Mouse (Mus musculus): Measurements from ENCODE around the gene Gm281. TPM values are rescaled to one million over a fixed set of nuclear protein-coding genes. Genes with fewer than 3 reads are reported as not detected.
"Not testable (repeated sequence)": the region's sequence is repeated elsewhere in the genome, so short reads cannot be mapped to it uniquely, and the experiment has no call there.

Gene Gm281
- 0.14 TPM in 1 of 2 replicates, not detected in the other for polyA plus RNA-seq (2015; fragmentation: Nextera tagmentation; extraction: Ambion mirVana)

DNA sequence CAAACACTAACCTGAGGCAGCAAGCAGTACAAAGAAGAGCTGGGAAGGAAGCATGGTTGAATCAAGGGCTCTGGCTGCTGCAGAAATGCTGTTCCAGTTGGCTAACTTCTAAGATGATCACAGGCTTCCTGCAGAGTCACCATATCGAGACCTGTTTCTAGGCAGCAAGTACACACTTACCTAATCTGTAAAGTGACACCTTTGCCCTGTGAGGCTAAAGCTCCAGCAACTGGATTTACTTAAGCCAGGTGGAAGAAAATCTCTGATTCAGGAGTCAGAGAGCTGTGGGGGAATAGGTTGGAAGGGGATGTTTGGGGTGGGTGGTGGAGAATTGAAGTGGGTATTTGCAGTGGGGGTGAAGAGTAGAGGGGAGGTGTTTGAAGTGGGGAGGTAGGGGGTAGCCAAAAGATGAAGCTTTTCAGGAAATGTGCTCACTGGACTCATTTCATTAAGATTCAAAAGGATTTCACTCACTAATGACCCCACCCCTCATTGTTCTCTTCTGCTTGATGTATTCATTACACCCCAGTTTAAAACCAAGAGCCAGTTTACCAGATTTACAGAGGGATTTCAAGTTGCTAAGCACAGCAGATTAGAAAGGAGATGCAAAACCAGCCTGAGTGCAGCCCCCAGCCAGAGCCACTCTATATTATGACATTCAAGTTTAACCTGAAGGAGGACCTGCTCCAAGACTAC lies at the start of gene Gm281:
Gene Gm281 (minus strand): TSS at position 92 of the 696 bp plus-strand sequence.
- WGBS: 10% methylated on average over 1 of the region's 1 CpGs
- Histone ChIP-seq H3K9ac (replicated peaks; ENCODE audit: low read depth, low read length) (no peak within 1 kb of the TSS), H3K4me2 (ENCODE audit: low read length) (no peak within 1 kb of the TSS), H3K27me3 (replicated peaks; ENCODE audit: control insufficient read depth, insufficient read depth, low read length) (no peaks in the 10 kb centered on the region), H3K4me1 (replicated peaks; ENCODE audit: control insufficient read depth, insufficient read depth, low read length) (no peaks in the 10 kb centered on the region), H3K27ac (ENCODE audit: low read length) (no peak within 1 kb of the TSS), H3K9me3 (ENCODE audit: control insufficient read depth, low read length) (no peaks in the 10 kb centered on the region), H3K4me3 (replicated peaks; ENCODE audit: low read length) (no peak within 1 kb of the TSS), H3K36me3 (ENCODE audit: control insufficient read depth, insufficient read depth) (no peaks in the 10 kb centered on the region)
- ATAC-seq: no peak

DNA sequence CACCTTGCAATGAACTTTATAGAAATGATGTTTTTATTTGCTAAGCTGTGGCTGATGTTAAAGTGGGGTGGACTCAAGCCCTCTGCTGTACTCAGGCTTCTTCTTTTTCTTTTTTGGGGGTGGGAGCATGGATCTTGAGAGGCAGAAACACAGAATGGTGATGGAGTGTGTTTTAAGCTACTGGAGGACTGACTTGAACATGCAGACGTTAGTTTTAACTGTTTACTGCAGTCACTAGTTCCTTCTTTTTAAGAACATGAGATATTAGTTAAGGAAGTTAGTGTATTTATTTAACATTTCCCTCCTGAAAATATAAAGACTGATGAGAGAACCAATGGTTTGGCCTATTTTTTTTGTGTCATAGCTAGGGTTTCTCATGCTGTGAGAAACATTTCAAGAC lies 49.2 kb upstream of the Gm281 start:
- Histone ChIP-seq H3K4me2 (ENCODE audit: low read length) (no peak overlapping the region), H3K36me3 (ENCODE audit: control insufficient read depth, insufficient read depth) (no peaks in the 10 kb centered on the region), H3K9me3 (ENCODE audit: control insufficient read depth, low read length) (no peaks in the 10 kb centered on the region), H3K9ac (replicated peaks; ENCODE audit: low read depth, low read length) (no peak overlapping the region), H3K4me3 (replicated peaks; ENCODE audit: low read length) (no peak overlapping the region), H3K27me3 (replicated peaks; ENCODE audit: control insufficient read depth, insufficient read depth, low read length) (no peaks in the 10 kb centered on the region), H3K4me1 (replicated peaks; ENCODE audit: control insufficient read depth, insufficient read depth, low read length) (peaks cover 12% of the 10 kb centered on the region), H3K27ac (ENCODE audit: low read length) (no peak overlapping the region)
- ATAC-seq: no peak
- 86% methylated on average over 1 of the region's 1 CpGs for WGBS

DNA sequence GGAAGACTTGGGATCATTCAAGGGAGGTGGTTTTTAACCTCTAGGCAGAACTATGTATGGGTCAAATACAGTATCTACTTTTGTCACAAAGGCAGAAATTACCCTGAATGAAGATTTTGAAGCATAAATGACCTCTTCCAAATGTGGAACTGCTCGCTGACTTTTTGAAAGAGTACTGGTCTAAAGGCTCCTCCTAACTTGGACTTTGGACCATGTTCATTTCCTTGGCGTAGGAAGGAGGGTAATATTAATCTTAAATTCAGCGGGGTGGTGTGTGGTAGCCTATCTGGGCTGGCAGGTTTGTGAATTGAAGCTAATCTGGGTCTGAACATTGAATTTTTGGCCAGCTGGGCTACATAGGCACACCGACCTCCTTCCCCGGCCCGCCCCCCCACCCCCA lies 48.2 kb upstream of the Gm281 start:
- H3K9ac ChIP-seq (replicated peaks; ENCODE audit: low read depth, low read length): no peak overlapping the region
- H3K4me2 ChIP-seq (ENCODE audit: low read length): no peak overlapping the region
- no peaks in the 10 kb centered on the region for H3K36me3 ChIP-seq (ENCODE audit: control insufficient read depth, insufficient read depth)
- H3K4me1 ChIP-seq (replicated peaks; ENCODE audit: control insufficient read depth, insufficient read depth, low read length): peaks cover 15% of the 10 kb centered on the region
- WGBS: 82% methylated on average over 6 of the region's 6 CpGs
- H3K27ac ChIP-seq (ENCODE audit: low read length): no peak overlapping the region
- H3K27me3 ChIP-seq (replicated peaks; ENCODE audit: control insufficient read depth, insufficient read depth, low read length): no peaks in the 10 kb centered on the region
- no peak for ATAC-seq
- no peak overlapping the region for H3K4me3 ChIP-seq (replicated peaks; ENCODE audit: low read length)
- no peaks in the 10 kb centered on the region for H3K9me3 ChIP-seq (ENCODE audit: control insufficient read depth, low read length)

DNA sequence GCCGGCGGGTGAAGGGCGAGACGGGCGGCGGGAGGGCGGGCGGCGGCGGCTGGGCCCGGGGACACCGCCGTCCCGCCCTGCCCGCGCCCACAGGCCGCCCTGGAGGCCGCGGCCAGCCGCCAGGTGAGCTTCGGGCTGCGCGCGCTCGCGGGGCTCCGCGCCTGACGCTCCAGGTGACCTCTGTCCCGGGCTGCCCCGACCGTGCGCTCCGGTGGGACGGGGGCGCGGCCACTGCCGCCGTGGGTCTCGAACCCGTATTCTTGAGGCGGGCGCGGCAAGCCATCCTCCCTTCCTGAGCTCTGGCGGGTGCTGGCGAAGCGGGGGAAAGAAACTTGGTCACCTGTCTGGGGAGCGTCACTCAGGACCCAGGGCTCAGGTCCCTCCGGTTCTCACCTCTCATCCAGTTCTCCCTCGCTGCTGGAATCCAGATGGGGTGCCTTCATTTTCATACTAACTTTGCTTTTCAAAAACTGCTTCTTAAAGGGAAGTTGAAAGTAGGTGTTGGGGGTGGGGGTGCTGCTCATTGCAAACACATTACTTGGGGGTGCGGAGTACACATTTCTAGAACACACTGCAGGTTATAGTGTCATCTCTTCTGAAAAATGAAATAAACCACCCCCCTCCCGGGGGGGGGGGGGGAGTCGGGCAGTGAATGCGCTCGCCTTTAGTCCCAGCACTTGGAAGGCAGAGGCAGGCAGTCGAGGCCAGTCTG lies 47.3 kb upstream of the Gm281 start, which contains the start of the genes Atxn7 and Thoc7:
Gene Atxn7 (plus strand): TSS at position 40 of the 712 bp plus-strand sequence.
Gene Thoc7 (minus strand): TSS at position 452 of the 712 bp plus-strand sequence.
- Histone ChIP-seq H3K27me3 (replicated peaks; ENCODE audit: control insufficient read depth, insufficient read depth, low read length) (no peaks in the 10 kb centered on the region), H3K4me1 (replicated peaks; ENCODE audit: control insufficient read depth, insufficient read depth, low read length) (peaks cover 15% of the 10 kb centered on the region), H3K36me3 (ENCODE audit: control insufficient read depth, insufficient read depth) (no peaks in the 10 kb centered on the region), H3K4me3 (replicated peaks; ENCODE audit: low read length) (peak within 1 kb of the TSS; percentile 93), H3K9ac (replicated peaks; ENCODE audit: low read depth, low read length) (peak within 1 kb of the TSS; percentile 99), H3K27ac (ENCODE audit: low read length) (peak within 1 kb of the TSS; percentile 87), H3K4me2 (ENCODE audit: low read length) (peak within 1 kb of the TSS; percentile 74), H3K9me3 (ENCODE audit: control insufficient read depth, low read length) (no peaks in the 10 kb centered on the region)
- 3% methylated on average over 28 of the region's 56 CpGs for WGBS
- peak; percentile 26 for ATAC-seq

DNA sequence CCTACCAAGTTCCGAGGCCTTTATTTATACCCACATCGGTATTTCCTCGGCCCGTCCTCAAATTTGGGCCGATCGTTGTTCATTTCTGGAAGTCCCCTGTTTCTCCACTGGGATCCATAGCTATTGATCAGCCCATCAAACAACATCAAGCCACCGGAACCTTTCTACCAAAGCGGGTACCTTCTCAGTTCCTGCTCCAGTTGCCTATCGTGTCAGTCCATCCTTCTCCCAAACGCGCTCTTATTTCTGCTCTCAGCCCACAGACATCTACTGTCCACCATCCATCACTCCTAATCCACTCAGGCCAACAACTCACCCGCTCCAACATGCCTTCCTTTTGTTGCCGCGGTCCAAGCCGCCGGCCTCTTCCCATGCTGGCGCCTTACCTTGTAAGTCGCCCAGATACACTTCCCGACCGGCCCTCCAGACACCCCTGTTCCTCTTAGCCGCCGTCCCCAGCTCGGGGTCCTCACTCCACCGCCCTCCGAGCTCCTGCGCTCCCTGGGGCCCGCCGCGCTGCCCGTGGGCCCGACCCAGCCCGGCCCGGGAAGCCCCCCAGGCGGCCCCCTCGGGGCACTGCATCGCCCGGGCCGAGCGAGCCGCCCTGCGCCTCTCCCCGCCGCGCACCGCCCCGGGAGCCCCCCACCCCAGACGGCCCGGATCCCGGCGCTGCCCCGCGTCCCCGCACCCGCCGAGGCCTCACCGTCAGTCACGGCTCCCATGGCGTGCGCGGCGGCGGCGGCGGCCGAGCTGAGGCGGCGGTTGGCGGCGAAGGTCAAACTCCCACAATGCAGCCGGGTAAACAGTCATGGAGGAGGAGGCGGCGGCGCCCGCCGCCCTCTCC lies 46.4 kb upstream of the Gm281 start:
- Histone ChIP-seq H3K4me3 (replicated peaks; ENCODE audit: low read length) (peak overlapping the region; percentile 93), H3K9ac (replicated peaks; ENCODE audit: low read depth, low read length) (peak overlapping the region; percentile 99), H3K4me2 (ENCODE audit: low read length) (peak overlapping the region; percentile 59), H3K36me3 (ENCODE audit: control insufficient read depth, insufficient read depth) (0 out of 2 replicates have a peak, but pooled peaks cover 1% of the 10 kb centered on the region), H3K4me1 (replicated peaks; ENCODE audit: control insufficient read depth, insufficient read depth, low read length) (peaks cover 15% of the 10 kb centered on the region), H3K27me3 (replicated peaks; ENCODE audit: control insufficient read depth, insufficient read depth, low read length) (no peaks in the 10 kb centered on the region), H3K27ac (ENCODE audit: low read length) (peak overlapping the region; percentile 87), H3K9me3 (ENCODE audit: control insufficient read depth, low read length) (no peaks in the 10 kb centered on the region)
- peak; percentile 88 for ATAC-seq
- WGBS: under 1% methylated on average over 61 of the region's 75 CpGs

DNA sequence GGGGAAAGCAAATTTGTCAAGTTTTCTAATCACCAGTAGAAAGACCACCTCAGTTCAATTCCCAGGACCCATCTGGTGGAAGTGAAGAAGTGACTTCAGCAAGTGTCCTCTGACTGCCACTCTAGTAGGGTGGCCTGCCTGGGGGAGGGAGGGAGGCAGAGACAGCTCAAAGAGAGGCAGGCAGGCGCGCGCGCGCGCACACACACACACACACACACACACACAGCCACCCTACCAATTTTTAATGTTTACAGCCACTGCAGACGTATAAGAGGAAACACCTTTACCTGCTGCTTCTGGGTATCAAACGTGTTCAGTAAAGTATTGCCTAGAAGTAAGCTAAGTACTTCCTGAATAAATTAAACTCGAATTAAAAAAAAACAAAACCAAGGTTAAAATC lies 45.8 kb upstream of the Gm281 start:
- under 1% methylated on average over 9 of the region's 9 CpGs for WGBS
- H3K4me1 ChIP-seq (replicated peaks; ENCODE audit: control insufficient read depth, insufficient read depth, low read length): peaks cover 15% of the 10 kb centered on the region
- 0 out of 2 replicates have a peak, but pooled peaks cover 3% of the 10 kb centered on the region for H3K36me3 ChIP-seq (ENCODE audit: control insufficient read depth, insufficient read depth)
- H3K4me3 ChIP-seq (replicated peaks; ENCODE audit: low read length): peak overlapping the region; percentile 93
- peak overlapping the region; percentile 99 for H3K9ac ChIP-seq (replicated peaks; ENCODE audit: low read depth, low read length)
- peak overlapping the region; percentile 87 for H3K27ac ChIP-seq (ENCODE audit: low read length)
- H3K9me3 ChIP-seq (ENCODE audit: control insufficient read depth, low read length): no peaks in the 10 kb centered on the region
- H3K27me3 ChIP-seq (replicated peaks; ENCODE audit: control insufficient read depth, insufficient read depth, low read length): no peaks in the 10 kb centered on the region
- H3K4me2 ChIP-seq (ENCODE audit: low read length): peak overlapping the region; percentile 59
- peak; percentile 61 for ATAC-seq

DNA sequence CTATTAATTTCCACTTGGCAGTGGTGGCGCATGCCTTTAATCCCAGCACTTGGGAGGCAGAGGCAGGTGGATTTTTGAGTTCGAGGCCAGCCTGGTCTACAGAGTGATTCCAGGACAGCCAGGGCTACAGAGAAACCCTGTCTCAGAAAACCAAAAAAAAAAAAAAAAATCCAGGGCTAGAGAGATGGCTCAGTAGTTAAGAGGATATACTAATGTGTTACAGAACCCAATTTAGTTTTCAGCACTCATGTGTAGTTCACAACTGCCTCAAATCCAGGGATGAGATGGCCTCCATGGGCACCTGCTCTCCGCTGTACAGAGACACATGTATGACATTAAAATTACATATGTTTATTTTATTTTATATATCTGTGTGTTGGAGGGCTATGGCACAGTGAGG lies 37.9 kb upstream of the Gm281 start:
- not testable (repeated sequence) for H3K4me2 ChIP-seq (ENCODE audit: low read length); H3K27ac ChIP-seq (ENCODE audit: low read length); H3K9me3 ChIP-seq (ENCODE audit: control insufficient read depth, low read length); H3K9ac ChIP-seq (replicated peaks; ENCODE audit: low read depth, low read length); ATAC-seq; H3K4me3 ChIP-seq (replicated peaks; ENCODE audit: low read length); H3K27me3 ChIP-seq (replicated peaks; ENCODE audit: control insufficient read depth, insufficient read depth, low read length); H3K4me1 ChIP-seq (replicated peaks; ENCODE audit: control insufficient read depth, insufficient read depth, low read length)
- WGBS: 99% methylated on average over 3 of the region's 3 CpGs
- H3K36me3 ChIP-seq (ENCODE audit: control insufficient read depth, insufficient read depth): peaks cover 34% of the 10 kb centered on the region

DNA sequence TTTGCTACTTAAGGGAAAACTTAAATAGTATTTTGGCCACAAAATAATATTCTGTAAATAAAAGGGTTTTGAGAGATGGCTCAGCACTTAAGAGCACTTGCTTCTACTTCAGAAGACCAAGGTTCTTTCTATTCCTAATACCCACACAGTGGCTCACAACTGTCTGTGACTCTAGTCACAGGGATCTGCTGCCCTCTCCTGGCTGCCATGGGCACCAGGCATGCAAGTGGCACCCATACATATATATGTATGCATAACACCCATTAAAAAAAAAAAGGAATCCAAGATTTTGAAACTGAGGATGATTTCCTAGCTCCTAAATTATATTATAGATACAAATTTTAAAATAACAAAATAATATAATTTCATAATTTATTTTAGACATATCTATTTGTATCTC lies 36.1 kb upstream of the Gm281 start:
- no peaks in the 10 kb centered on the region for H3K9me3 ChIP-seq (ENCODE audit: control insufficient read depth, low read length)
- H3K4me1 ChIP-seq (replicated peaks; ENCODE audit: control insufficient read depth, insufficient read depth, low read length): no peaks in the 10 kb centered on the region
- no peaks in the 10 kb centered on the region for H3K27me3 ChIP-seq (replicated peaks; ENCODE audit: control insufficient read depth, insufficient read depth, low read length)
- ATAC-seq: peak; percentile 80
- no peak overlapping the region for H3K27ac ChIP-seq (ENCODE audit: low read length)
- H3K9ac ChIP-seq (replicated peaks; ENCODE audit: low read depth, low read length): no peak overlapping the region
- H3K4me2 ChIP-seq (ENCODE audit: low read length): no peak overlapping the region
- no peak overlapping the region for H3K4me3 ChIP-seq (replicated peaks; ENCODE audit: low read length)
- peaks cover 31% of the 10 kb centered on the region for H3K36me3 ChIP-seq (ENCODE audit: control insufficient read depth, insufficient read depth)

DNA sequence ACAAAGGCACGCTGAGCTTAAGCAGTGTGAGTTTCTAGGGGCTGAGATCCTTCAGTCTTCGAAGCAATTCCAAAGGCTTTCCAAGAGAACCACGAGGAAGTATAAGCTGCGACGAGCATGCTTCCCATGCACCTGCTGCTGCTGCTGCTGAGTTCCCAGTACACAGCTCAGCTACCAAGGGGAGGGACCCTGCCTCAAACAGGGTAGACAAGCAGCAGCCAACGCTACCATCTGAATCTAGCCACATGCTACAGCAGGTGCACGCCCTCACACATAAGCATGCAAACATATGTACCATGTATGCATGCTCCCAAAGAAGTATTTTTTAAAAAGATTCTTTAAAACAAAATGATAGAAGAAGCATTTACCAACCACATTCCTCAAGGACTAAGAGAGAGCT lies 34.1 kb upstream of the Gm281 start:
- no peaks in the 10 kb centered on the region for H3K9me3 ChIP-seq (ENCODE audit: control insufficient read depth, low read length)
- H3K27ac ChIP-seq (ENCODE audit: low read length): no peak overlapping the region
- no peak overlapping the region for H3K9ac ChIP-seq (replicated peaks; ENCODE audit: low read depth, low read length)
- no peaks in the 10 kb centered on the region for H3K4me1 ChIP-seq (replicated peaks; ENCODE audit: control insufficient read depth, insufficient read depth, low read length)
- H3K4me3 ChIP-seq (replicated peaks; ENCODE audit: low read length): no peak overlapping the region
- 72% methylated on average over 7 of the region's 7 CpGs for whole genome bisulfite sequencing
- no peaks in the 10 kb centered on the region for H3K27me3 ChIP-seq (replicated peaks; ENCODE audit: control insufficient read depth, insufficient read depth, low read length)
- peak; percentile 55 for ATAC-seq
- no peak overlapping the region for H3K4me2 ChIP-seq (ENCODE audit: low read length)
- H3K36me3 ChIP-seq (ENCODE audit: control insufficient read depth, insufficient read depth): peaks cover 31% of the 10 kb centered on the region

Data from forebrain, embryonic 16.5 days (tissue).